Mouse (Mus musculus) midbrain, embryonic 13.5 days (tissue): Measurements from ENCODE around the gene Gabrb1. TPM values are rescaled to one million over a fixed set of nuclear protein-coding genes. Genes with fewer than 3 reads are reported as not detected.

Experiments
- polyA plus RNA-seq: library from polyadenylated mRNA; unstranded; fragments of >200 nt; fragmentation: Nextera tagmentation; extraction: Ambion mirVana; gene quantifications from 2 replicates; pipeline ENCODE4 v1.2.1, GENCODE M21; 2015

Gene Gabrb1
- polyA plus RNA-seq, 1 experiment from 2014 or later: 7.8 TPM

Other genes with a start within 250 kb of the Gabrb1 start
- 0.86 TPM in 1 of 2 replicates, not detected in the other for gene Cox7b2, start 109.9 kb upstream of the Gabrb1 start, polyA plus RNA-seq
- gene Gabra4, start 195 bp downstream of the Gabrb1 start, polyA plus RNA-seq: 7.9 and 10.0 TPM in 2 replicates